Mouse (Mus musculus): Measurements from ENCODE around the gene Olfr18. TPM values are rescaled to one million over a fixed set of nuclear protein-coding genes. Genes with fewer than 3 reads are reported as not detected.
"Not testable (repeated sequence)": the region's sequence is repeated elsewhere in the genome, so short reads cannot be mapped to it uniquely, and the experiment has no call there.

Gene Olfr18
- not detected for total RNA-seq (2021)
- long read RNA-seq, experiment 1 = 0 reads
- long read RNA-seq, experiment 2 = 0 reads

- no peak for DNase-seq
These were observed at the start of gene Olfr18 for GRCm38 (mm10) chr9:20335994-20336393. Gene Olfr18 (minus strand): TSS chr9:20336094.

GRCm38 (mm10) chr9:20385343-20385703 is 49.4 kb upstream of the Olfr18 start:
- no peak for DNase-seq

GRCm38 (mm10) chr9:20384532-20385342 is 48.8 kb upstream of the Olfr18 start, which contains the start of gene Zfp560:
Gene Zfp560 (minus strand): TSS chr9:20385177.
- DNase-seq = peak; percentile 85

GRCm38 (mm10) chr9:20383659-20384058 is 47.8 kb upstream of the Olfr18 start:
- no peak for DNase-seq

GRCm38 (mm10) chr9:20374712-20375111 is 38.8 kb upstream of the Olfr18 start:
- DNase-seq = no peak

- DNase-seq = no peak
These were observed 31.4 kb upstream of the Olfr18 start for GRCm38 (mm10) chr9:20367311-20367710.

GRCm38 (mm10) chr9:20348501-20348900 is 12.6 kb upstream of the Olfr18 start:
- no peak for DNase-seq

GRCm38 (mm10) chr9:20298232-20298631 is 37.7 kb downstream of the Olfr18 start, which contains the start of gene Olfr873:
Gene Olfr873 (plus strand): TSS chr9:20298532.
- DNase-seq = no peak

GRCm38 (mm10) chr9:20295562-20295961 is 40.3 kb downstream of the Olfr18 start:
- DNase-seq = not testable (repeated sequence)

GRCm38 (mm10) chr9:20282051-20282450 is 53.8 kb downstream of the Olfr18 start, which contains the start of gene Olfr39:
Gene Olfr39 (plus strand): TSS chr9:20282351.
- DNase-seq = no peak

Other genes with a start within 250 kb of the Olfr18 start
- gene Olfr868, start 237.5 kb downstream of the Olfr18 start, total RNA-seq (2021) = not detected
- gene Olfr869, start 207.1 kb downstream of the Olfr18 start, total RNA-seq (2021) = not detected
- not detected for gene Olfr870, start 162.0 kb downstream of the Olfr18 start, total RNA-seq (2021)
- not detected for gene Olfr871, start 123.9 kb downstream of the Olfr18 start, total RNA-seq (2021)
- gene Olfr872, start 99.0 kb downstream of the Olfr18 start, total RNA-seq (2021) = not detected
- gene Olfr39, start 53.7 kb downstream of the Olfr18 start, total RNA-seq (2021) = not detected
- gene Olfr873, start 37.6 kb downstream of the Olfr18 start, total RNA-seq (2021) = not detected
- gene Zfp560, start 49.1 kb upstream of the Olfr18 start, total RNA-seq (2021) = 10 to 100 TPM in 1 of 2 experiments, 1 to 10 TPM in 1; 8.2 to 10.5 TPM
- gene Zfp26, start 124.1 kb upstream of the Olfr18 start, total RNA-seq (2021) = 1 to 10 TPM; 6.7 to 7.2 TPM
- 1 to 10 TPM; 7.0 to 7.8 TPM for gene Zfp426, start 156.7 kb upstream of the Olfr18 start, total RNA-seq (2021)
- gene Zfp266, start 185.3 kb upstream of the Olfr18 start, total RNA-seq (2021) = 10 to 100 TPM; 14.2 to 14.7 TPM
- gene Zfp846, start 245.2 kb upstream of the Olfr18 start, total RNA-seq (2021) = 1 to 10 TPM; 3.0 to 3.6 TPM

Data from gastrocnemius, postnatal 25 days (tissue).